Mouse (Mus musculus): ENCODE measurements at regions not wholly inside any gene's neighbourhood (a gene's known extent, or its start where the extent isn't known, plus 50 kb on each side); places are given as distances from the start of the nearest gene placed in this dataset.

- no peak for DNase-seq (ENCODE audit: low read depth, low spot score)
These were observed 1002.8 kb upstream of the Adgrl2 start for GRCm38 (mm10) chr3:149993199-149993598.

GRCm38 (mm10) chr3:149987801-149988200, 997.4 kb upstream of the Adgrl2 start:
- DNase-seq (ENCODE audit: low read depth, low spot score) = no peak

GRCm38 (mm10) chr3:149956993-149957392, 966.6 kb upstream of the Adgrl2 start:
- DNase-seq (ENCODE audit: low read depth, low spot score) = no peak

GRCm38 (mm10) chr3:149936197-149936596, 945.8 kb upstream of the Adgrl2 start:
- DNase-seq (ENCODE audit: low read depth, low spot score) = no peak

GRCm38 (mm10) chr3:149934832-149935231, 944.5 kb upstream of the Adgrl2 start:
- no peak for DNase-seq (ENCODE audit: low read depth, low spot score)

- no peak for DNase-seq (ENCODE audit: low read depth, low spot score)
These were observed 938.4 kb upstream of the Adgrl2 start for GRCm38 (mm10) chr3:149928456-149929360.

GRCm38 (mm10) chr3:149920206-149920605, 929.9 kb upstream of the Adgrl2 start:
- no peak for DNase-seq (ENCODE audit: low read depth, low spot score)

- no peak for DNase-seq (ENCODE audit: low read depth, low spot score)
These were observed 927.8 kb upstream of the Adgrl2 start for GRCm38 (mm10) chr3:149918201-149918600.

- DNase-seq (ENCODE audit: low read depth, low spot score) = no peak
These were observed 920.4 kb upstream of the Adgrl2 start for GRCm38 (mm10) chr3:149910721-149911120.

GRCm38 (mm10) chr3:149901783-149902182, 911.4 kb upstream of the Adgrl2 start:
- DNase-seq (ENCODE audit: low read depth, low spot score) = no peak

- no peak for DNase-seq (ENCODE audit: low read depth, low spot score)
These were observed 886.2 kb upstream of the Adgrl2 start for GRCm38 (mm10) chr3:149876553-149876952.

- no peak for DNase-seq (ENCODE audit: low read depth, low spot score)
These were observed 875.6 kb upstream of the Adgrl2 start for GRCm38 (mm10) chr3:149865945-149866344.

- DNase-seq (ENCODE audit: low read depth, low spot score) = no peak
These were observed 856.7 kb upstream of the Adgrl2 start for GRCm38 (mm10) chr3:149846941-149847539.

- DNase-seq (ENCODE audit: low read depth, low spot score) = no peak
These were observed 855.6 kb upstream of the Adgrl2 start for GRCm38 (mm10) chr3:149845826-149846486.

GRCm38 (mm10) chr3:149845083-149845825, 854.9 kb upstream of the Adgrl2 start:
- no peak for DNase-seq (ENCODE audit: low read depth, low spot score)

- no peak for DNase-seq (ENCODE audit: low read depth, low spot score)
These were observed 847.6 kb upstream of the Adgrl2 start for GRCm38 (mm10) chr3:149837921-149838320.

- no peak for DNase-seq (ENCODE audit: low read depth, low spot score)
These were observed 846.3 kb upstream of the Adgrl2 start for GRCm38 (mm10) chr3:149836467-149837233.

GRCm38 (mm10) chr3:149827181-149827580, 836.8 kb upstream of the Adgrl2 start:
- no peak for DNase-seq (ENCODE audit: low read depth, low spot score)

GRCm38 (mm10) chr3:149826757-149827156, 836.4 kb upstream of the Adgrl2 start:
- DNase-seq (ENCODE audit: low read depth, low spot score) = no peak

- DNase-seq (ENCODE audit: low read depth, low spot score) = no peak
These were observed 830.3 kb upstream of the Adgrl2 start for GRCm38 (mm10) chr3:149820670-149821069.

GRCm38 (mm10) chr3:149819863-149820262, 829.5 kb upstream of the Adgrl2 start:
- no peak for DNase-seq (ENCODE audit: low read depth, low spot score)

Measured in retina, adult 2 months (tissue).